ENCODE assay signal across 10 mouse cellular contexts in genomic region chr8:84912391-84912790, GRCm38 (mm10). TPM values are rescaled to one million over a fixed set of nuclear protein-coding genes. Genes with fewer than 3 reads are reported as not detected.
DNase-seq lines count a peak whose midpoint lies in the region; ATAC-seq and TF ChIP-seq lines count a peak whose summit lies in the region.
"Had no signal": no experiment of that assay in that cellular context is flagged by ENCODE, and none has a peak within 500 bp of the region (broad histone marks: within the 10 kb centered on the region; RNA-seq: fewer than 3 reads in every experiment).

No protein-coding gene starts in this region.

- peak overlapping the region; percentile 74 for H3K4me2 ChIP-seq in lung, embryonic 14.5 days
- H3K4me2 ChIP-seq in hindbrain, embryonic 14.5 days (replicated peaks): peak overlapping the region; percentile 45; the same call in 1 of the 2 replicates
- H3K4me2 ChIP-seq in midbrain, embryonic 13.5 days (replicated peaks): peak overlapping the region; percentile 45; the same call in 1 of the 2 replicates

- no peak for TF ChIP-seq CTCF in lung, embryonic 14.5 days (IDR thresholded peaks at IDR 0.05; ENCODE audit: low read depth)

- H3K36me3 ChIP-seq in lung, embryonic 14.5 days (ENCODE audit: insufficient read depth): no peaks in the 10 kb centered on the region
- peaks cover 73% of the 10 kb centered on the region for H3K36me3 ChIP-seq in hindbrain, embryonic 14.5 days (replicated peaks; ENCODE audit: control insufficient read depth, insufficient read depth)
- H3K36me3 ChIP-seq in midbrain, embryonic 13.5 days: peaks cover 72% of the 10 kb centered on the region

- ATAC-seq in CD4-positive, CD25-positive, alpha-beta regulatory T cell, adult 4 months: no peak
- no peak for ATAC-seq in lung, embryonic 14.5 days (ENCODE audit: insufficient read depth)
- ATAC-seq in hindbrain, embryonic 14.5 days (ENCODE audit: low FRiP score): no peak
- no peak for ATAC-seq in midbrain, embryonic 13.5 days

- DNase-seq in CD4-positive, CD25-positive, alpha-beta regulatory T cell, adult 2 months (ENCODE audit: low read depth, low spot score): peak; percentile 16
- DNase-seq in lung, embryonic 14.5 days: no peak
- no peak for DNase-seq in lung, postnatal 4 days
- no peak for DNase-seq in hindbrain, embryonic 14.5 days (ENCODE audit: low spot score)
- DNase-seq in ovary, postnatal 36 days (ENCODE audit: low spot score): no peak
- DNase-seq in layer of hippocampus, adult 9-10 months (ENCODE audit: low spot score): no peak

- H3K27ac ChIP-seq in lung, embryonic 14.5 days (ENCODE audit: low read depth): no peak overlapping the region
- no peak overlapping the region for H3K27ac ChIP-seq in hindbrain, embryonic 14.5 days
- no peak overlapping the region for H3K27ac ChIP-seq in midbrain, embryonic 13.5 days

- 0 out of 2 replicates have a peak, but pooled peaks cover 6% of the 10 kb centered on the region for H3K4me1 ChIP-seq in lung, embryonic 14.5 days (ENCODE audit: insufficient read depth)
- peaks cover 9% of the 10 kb centered on the region; the same call in 1 of the 2 replicates for H3K4me1 ChIP-seq in hindbrain, embryonic 14.5 days (replicated peaks; ENCODE audit: control insufficient read depth, insufficient read depth, low read length)
- H3K4me1 ChIP-seq in midbrain, embryonic 13.5 days (replicated peaks): peaks cover 24% of the 10 kb centered on the region

- peak overlapping the region; percentile 39; the same call in 1 of the 2 replicates for H3K9ac ChIP-seq in lung, embryonic 14.5 days
- no peak overlapping the region for H3K9ac ChIP-seq in hindbrain, embryonic 14.5 days
- H3K9ac ChIP-seq in midbrain, embryonic 13.5 days (replicated peaks): 0 out of 2 replicates have a peak overlapping the region, but pooled peaks have one; percentile 44

- 0 out of 2 replicates have a peak, but pooled peaks cover 5% of the 10 kb centered on the region for H3K9me3 ChIP-seq in lung, embryonic 14.5 days (ENCODE audit: low read depth, low read length)
- H3K9me3 ChIP-seq in hindbrain, embryonic 14.5 days (ENCODE audit: control insufficient read depth, low read length): no peaks in the 10 kb centered on the region
- no peaks in the 10 kb centered on the region for H3K9me3 ChIP-seq in midbrain, embryonic 13.5 days

- peak overlapping the region; percentile 42 for H3K4me3 ChIP-seq in lung, embryonic 14.5 days (ENCODE audit: low read depth, low read length)
- no peak overlapping the region for H3K4me3 ChIP-seq in hindbrain, embryonic 14.5 days (replicated peaks; ENCODE audit: low read length)
- H3K4me3 ChIP-seq in midbrain, embryonic 13.5 days (replicated peaks): no peak overlapping the region

- WGBS in lung, embryonic 14.5 days: 18% methylated on average over 27 of the region's 27 CpGs
- WGBS in hindbrain, embryonic 14.5 days: 24% methylated on average over 27 of the region's 27 CpGs
- WGBS in midbrain, embryonic 13.5 days: 23% methylated on average over 27 of the region's 27 CpGs

- peaks cover 37% of the 10 kb centered on the region for H3K27me3 ChIP-seq in lung, embryonic 14.5 days (ENCODE audit: insufficient read depth, low read length)
- H3K27me3 ChIP-seq in hindbrain, embryonic 14.5 days (ENCODE audit: control insufficient read depth, insufficient read depth, low read length): peaks cover 46% of the 10 kb centered on the region
- H3K27me3 ChIP-seq in midbrain, embryonic 13.5 days: peaks cover 80% of the 10 kb centered on the region

RNA-seq across cellular contexts. Expression of gene Dnase2a, which starts 4.0 kb away (rescaled TPM):
- 10 to 100 TPM; 25.7 to 29.7 TPM for polyA plus RNA-seq in CD4-positive, CD25-positive, alpha-beta regulatory T cell, adult 4 months (2017; shearing (Covaris generic))
- polyA plus RNA-seq in lung, embryonic 14.5 days (2014; fragmentation: Nextera tagmentation; extraction: Ambion mirVana): 12.0 and 15.3 TPM in 2 replicates
- polyA plus RNA-seq in hindbrain, embryonic 14.5 days (2014; fragmentation: Nextera tagmentation; extraction: Ambion mirVana): 3.3 and 6.0 TPM in 2 replicates
- polyA plus RNA-seq in midbrain, embryonic 13.5 days (2015; fragmentation: Nextera tagmentation; extraction: Ambion mirVana): 6.0 and 6.2 TPM in 2 replicates

RNA-seq across cellular contexts. Expression of gene Klf1, which starts 10.7 kb away (rescaled TPM):
- under 1 TPM in 1 of 2 experiments, not detected in 1; 0.22 TPM for polyA plus RNA-seq in CD4-positive, CD25-positive, alpha-beta regulatory T cell, adult 4 months (2017; shearing (Covaris generic))
- 1.8 and 1.9 TPM in 2 replicates for polyA plus RNA-seq in lung, embryonic 14.5 days (2014; fragmentation: Nextera tagmentation; extraction: Ambion mirVana)
- 0.70 and 0.91 TPM in 2 replicates for polyA plus RNA-seq in hindbrain, embryonic 14.5 days (2014; fragmentation: Nextera tagmentation; extraction: Ambion mirVana)
- 0.55 and 0.97 TPM in 2 replicates for polyA plus RNA-seq in midbrain, embryonic 13.5 days (2015; fragmentation: Nextera tagmentation; extraction: Ambion mirVana)

RNA-seq across cellular contexts. Expression of gene Gcdh, which starts 18.7 kb away (rescaled TPM):
- polyA plus RNA-seq in CD4-positive, CD25-positive, alpha-beta regulatory T cell, adult 4 months (2017; shearing (Covaris generic)): 10 to 100 TPM; 21.5 to 32.7 TPM
- 28.1 and 30.4 TPM in 2 replicates for polyA plus RNA-seq in lung, embryonic 14.5 days (2014; fragmentation: Nextera tagmentation; extraction: Ambion mirVana)
- 25.6 and 29.8 TPM in 2 replicates for polyA plus RNA-seq in hindbrain, embryonic 14.5 days (2014; fragmentation: Nextera tagmentation; extraction: Ambion mirVana)
- 31.7 and 34.3 TPM in 2 replicates for polyA plus RNA-seq in midbrain, embryonic 13.5 days (2015; fragmentation: Nextera tagmentation; extraction: Ambion mirVana)

RNA-seq across cellular contexts. Expression of gene Mast1, which starts 24.8 kb away (rescaled TPM):
- 1 to 10 TPM; 1.2 to 1.3 TPM for polyA plus RNA-seq in CD4-positive, CD25-positive, alpha-beta regulatory T cell, adult 4 months (2017; shearing (Covaris generic))
- 0.30 and 0.39 TPM in 2 replicates for polyA plus RNA-seq in lung, embryonic 14.5 days (2014; fragmentation: Nextera tagmentation; extraction: Ambion mirVana)
- polyA plus RNA-seq in hindbrain, embryonic 14.5 days (2014; fragmentation: Nextera tagmentation; extraction: Ambion mirVana): 69.7 and 76.5 TPM in 2 replicates
- 55.6 and 56.1 TPM in 2 replicates for polyA plus RNA-seq in midbrain, embryonic 13.5 days (2015; fragmentation: Nextera tagmentation; extraction: Ambion mirVana)

RNA-seq across cellular contexts. Expression of gene Rtbdn, which starts 34.4 kb away (rescaled TPM):
- not detected for polyA plus RNA-seq in CD4-positive, CD25-positive, alpha-beta regulatory T cell, adult 4 months (2017; shearing (Covaris generic))
- not detected in 2 replicates for polyA plus RNA-seq in lung, embryonic 14.5 days (2014; fragmentation: Nextera tagmentation; extraction: Ambion mirVana)
- 1.1 and 1.8 TPM in 2 replicates for polyA plus RNA-seq in hindbrain, embryonic 14.5 days (2014; fragmentation: Nextera tagmentation; extraction: Ambion mirVana)
- polyA plus RNA-seq in midbrain, embryonic 13.5 days (2015; fragmentation: Nextera tagmentation; extraction: Ambion mirVana): 1.9 and 2.7 TPM in 2 replicates
- polyA plus RNA-seq: activated CD4-positive, CD25-positive, alpha-beta regulatory T cell, adult 4 months; large intestine, adult 2 months had no signal
